Mouse (Mus musculus) heart, adult 9 months (tissue): ENCODE measurements around the gene Chn2.

ENCODE experiments used
- DNase-seq, 2 experiments: peaks; one replicate each; pipeline ENCODE4 v3.0.0; 2022; ENCODE audit warnings: low spot score in 2 of 2

The Chn2 gene

GRCm38 (mm10) chr6:54042142-54042541 lies 2.8 kb downstream of the Chn2 start:
- no peak for DNase-seq

GRCm38 (mm10) chr6:54043536-54043935 lies 4.2 kb downstream of the Chn2 start:
- DNase-seq: no peak

- no peak for DNase-seq
Measured at GRCm38 (mm10) chr6:54045748-54046721, 6.7 kb downstream of the Chn2 start.

- no peak for DNase-seq
Measured at GRCm38 (mm10) chr6:54046884-54047747, 7.8 kb downstream of the Chn2 start.

GRCm38 (mm10) chr6:54048768-54049167 lies 9.4 kb downstream of the Chn2 start:
- DNase-seq: no peak

- no peak for DNase-seq
Measured at GRCm38 (mm10) chr6:54051173-54051572, 11.8 kb downstream of the Chn2 start.

- no peak for DNase-seq
Measured at GRCm38 (mm10) chr6:54052124-54052523, 12.8 kb downstream of the Chn2 start.

- DNase-seq: no peak
Measured at GRCm38 (mm10) chr6:54052666-54053065, 13.3 kb downstream of the Chn2 start.

GRCm38 (mm10) chr6:54053316-54053715 lies 14.0 kb downstream of the Chn2 start:
- no peak for DNase-seq

GRCm38 (mm10) chr6:54055387-54055786 lies 16.0 kb downstream of the Chn2 start:
- DNase-seq: no peak

- DNase-seq: no peak
Measured at GRCm38 (mm10) chr6:54056548-54057532, 17.5 kb downstream of the Chn2 start.

- no peak for DNase-seq
Measured at GRCm38 (mm10) chr6:54057661-54058060, 18.3 kb downstream of the Chn2 start.

- no peak for DNase-seq
Measured at GRCm38 (mm10) chr6:54058837-54059236, 19.5 kb downstream of the Chn2 start.

- DNase-seq: no peak
Measured at GRCm38 (mm10) chr6:54060258-54060657, 20.9 kb downstream of the Chn2 start.

- DNase-seq: no peak
Measured at GRCm38 (mm10) chr6:54061375-54061774, 22.0 kb downstream of the Chn2 start.

- DNase-seq: no peak
Measured at GRCm38 (mm10) chr6:54063878-54064277, 24.5 kb downstream of the Chn2 start.

GRCm38 (mm10) chr6:54067380-54067779 lies 28.0 kb downstream of the Chn2 start:
- DNase-seq: no peak

- DNase-seq: no peak
Measured at GRCm38 (mm10) chr6:54068882-54069281, 29.5 kb downstream of the Chn2 start.

- no peak for DNase-seq
Measured at GRCm38 (mm10) chr6:54070736-54071135, 31.4 kb downstream of the Chn2 start.

- DNase-seq: no peak
Measured at GRCm38 (mm10) chr6:54071478-54071877, 32.1 kb downstream of the Chn2 start.

- DNase-seq: no peak
Measured at GRCm38 (mm10) chr6:54074454-54074853, 35.1 kb downstream of the Chn2 start.
